Mouse (Mus musculus) kidney, postnatal 4 days (tissue): ENCODE data around the gene Fastkd2.

Source experiments
- DNase-seq, 2 experiments: peaks; one replicate each; pipeline ENCODE4 v3.0.0; 2021; ENCODE audit warnings: mixed read lengths in 2 of 2

Gene Fastkd2

GRCm38 (mm10) chr1:63730240-63730771 is at the start of gene Fastkd2, which contains the start of gene Mdh1b:
Fastkd2 (plus strand) TSS chr1:63730614.
Mdh1b (minus strand) TSS chr1:63730318.
- peak; percentile 87 to 91 for DNase-seq

GRCm38 (mm10) chr1:63686827-63687226 is 43.6 kb upstream of the Fastkd2 start, which contains the start of gene Dytn:
Dytn (minus strand) TSS chr1:63686927.
- no peak for DNase-seq

- DNase-seq, result no peak
Measured at GRCm38 (mm10) chr1:63696861-63697260, 33.6 kb upstream of the Fastkd2 start.

- DNase-seq, result peak; percentile 3 to 12
Measured at GRCm38 (mm10) chr1:63705733-63706132, 24.7 kb upstream of the Fastkd2 start.

GRCm38 (mm10) chr1:63708876-63709275 is 21.5 kb upstream of the Fastkd2 start:
- no peak for DNase-seq

GRCm38 (mm10) chr1:63720161-63720560 is 10.3 kb upstream of the Fastkd2 start:
- DNase-seq, result no peak

GRCm38 (mm10) chr1:63729796-63730195 is 618 bp upstream of the Fastkd2 start:
- DNase-seq, result peak in 1 of 2 experiments; percentile 6

GRCm38 (mm10) chr1:63756005-63756404 is 25.6 kb downstream of the Fastkd2 start:
- no peak for DNase-seq

GRCm38 (mm10) chr1:63763212-63763694 is 32.8 kb downstream of the Fastkd2 start:
- DNase-seq, result peak; percentile 36 to 61

GRCm38 (mm10) chr1:63763881-63764386 is 33.5 kb downstream of the Fastkd2 start:
- no peak for DNase-seq

- DNase-seq, result no peak
Measured at GRCm38 (mm10) chr1:63764395-63764794, 34.0 kb downstream of the Fastkd2 start.

GRCm38 (mm10) chr1:63768112-63768511 is 37.7 kb downstream of the Fastkd2 start:
- peak; percentile 10 to 20 for DNase-seq

- DNase-seq, result no peak
Measured at GRCm38 (mm10) chr1:63769167-63769566, 38.8 kb downstream of the Fastkd2 start, which contains the start of gene 4933402D24Rik. 4933402D24Rik (minus strand) TSS chr1:63769267.

- DNase-seq, result no peak
Measured at GRCm38 (mm10) chr1:63770309-63770708, 39.9 kb downstream of the Fastkd2 start.

- DNase-seq, result no peak
Measured at GRCm38 (mm10) chr1:63776396-63776795, 46.0 kb downstream of the Fastkd2 start.

GRCm38 (mm10) chr1:63776902-63777630 is 46.7 kb downstream of the Fastkd2 start:
- DNase-seq, result no peak

GRCm38 (mm10) chr1:63794326-63794725 is 63.9 kb downstream of the Fastkd2 start:
- no peak for DNase-seq
